Mouse (Mus musculus): ENCODE results near the gene Islr2.

GRCm38 (mm10) chr9:58228777-58229466 lies 24.8 kb upstream of the Islr2 start:
- TF ChIP-seq CTCF (conservative IDR thresholded peaks at IDR 0.05 in 1 of 2, IDR thresholded peaks at IDR 0.05 in 1 of 2; ENCODE audit: low read depth in 2 of 2, low read length in 2 of 2) = no peak
- no peak for TF ChIP-seq POLR2A (IDR thresholded peaks at IDR 0.05; ENCODE audit: low read depth, low read length)
- no peak for TF ChIP-seq MAFK (IDR thresholded peaks at IDR 0.05; ENCODE audit: insufficient replicate concordance, low read length)
- no peak for TF ChIP-seq CHD2 (IDR thresholded peaks at IDR 0.05; ENCODE audit: low read length)

All from CH12.LX (cell line).